Mouse (Mus musculus) CH12.LX (cell line): Measurements from ENCODE around the gene Muc3. TPM values are rescaled to one million over a fixed set of nuclear protein-coding genes. Genes with fewer than 3 reads are reported as not detected.

ENCODE experiments used
- DNase-seq: peaks from one replicate; pipeline ENCODE4 v3.0.0-alpha.2; 2013; ENCODE audit errors: extremely low read depth
- H3K27ac ChIP-seq: 2 replicates; pipeline ENCODE4 v1.5.1; 2012; ENCODE audit warnings: low read depth, mild to moderate bottlenecking, control low read depth, moderate library complexity; ENCODE audit not compliant: insufficient read depth
- H3K27me3 ChIP-seq: replicated peaks from 2 replicates; pipeline ENCODE3; 2012; ENCODE audit warnings: inconsistent platforms
- H3K36me3 ChIP-seq, 2 experiments: replicated peaks in 1 of 2; 2 replicates each; pipeline versions ENCODE3 to v1.6.1; 2012; ENCODE audit warnings: inconsistent platforms in 1 of 2, low read length in 1 of 2, mild to moderate bottlenecking in 1 of 2, mixed read lengths in 1 of 2, moderate library complexity in 1 of 2; ENCODE audit not compliant: control insufficient read depth in 1 of 2, insufficient read depth in 1 of 2
- H3K4me1 ChIP-seq, 2 experiments: 2 replicates each; pipeline ENCODE4 v1.6.1; 2012; ENCODE audit warnings: inconsistent platforms in 1 of 2, moderate library complexity in 1 of 2; ENCODE audit not compliant: insufficient read depth in 2 of 2, control insufficient read depth in 1 of 2
- H3K4me2 ChIP-seq: 2 replicates; pipeline ENCODE4 v1.6.1; 2012; ENCODE audit warnings: low read depth, mild to moderate bottlenecking, control low read depth; ENCODE audit not compliant: poor library complexity, insufficient read depth, severe bottlenecking
- H3K4me3 ChIP-seq, 3 experiments: fragments of 150-350 bp in 1 of 3; sonication (generic) in 1 of 3; replicated peaks in 1 of 3; 2 replicates each; pipeline versions ENCODE3 to v1.5.1; 2011 to 2012; ENCODE audit warnings: low read depth in 2 of 3, low read length in 2 of 3, mild to moderate bottlenecking in 2 of 3, moderate library complexity in 2 of 3, control low read depth in 1 of 3, improper control_type of control experiment in 1 of 3, inconsistent platforms in 1 of 3, mixed read lengths in 1 of 3; ENCODE audit not compliant: poor library complexity in 1 of 3
- H3K79me2 ChIP-seq: replicated peaks from 2 replicates; pipeline ENCODE4 v1.6.1; 2012; ENCODE audit warnings: mild to moderate bottlenecking, moderate library complexity; ENCODE audit not compliant: control insufficient read depth, poor library complexity, insufficient read depth, severe bottlenecking; ENCODE audit errors: extremely low read depth
- H3K9ac ChIP-seq: 2 replicates; pipeline ENCODE4 v1.6.1; 2012; ENCODE audit warnings: low read depth, mild to moderate bottlenecking, control low read depth, moderate library complexity; ENCODE audit not compliant: insufficient read depth
- H3K9me3 ChIP-seq: replicated peaks from 2 replicates; pipeline ENCODE3; 2012; ENCODE audit warnings: low read length, inconsistent platforms, mixed read lengths
- BHLHE40 ChIP-seq: IDR thresholded peaks from 2 replicates; pipeline ENCODE4 v1.6.1; 2011; ENCODE audit warnings: mild to moderate bottlenecking, low read depth, low read length, improper control_type of control experiment
- CHD1 ChIP-seq: IDR thresholded peaks from 2 replicates; pipeline ENCODE4 v1.6.1; 2012; ENCODE audit warnings: low read depth, low read length, improper control_type of control experiment, inconsistent platforms
- CHD2 ChIP-seq: IDR thresholded peaks from 2 replicates; pipeline ENCODE4 v1.6.1; 2011; ENCODE audit warnings: low read length, improper control_type of control experiment
- E2F4 ChIP-seq: IDR thresholded peaks from 2 replicates; pipeline ENCODE4 v1.6.1; 2011; ENCODE audit warnings: low read depth, low read length, improper control_type of control experiment; ENCODE audit not compliant: insufficient replicate concordance
- ELF1 ChIP-seq: IDR thresholded peaks from 2 replicates; pipeline ENCODE4 v1.6.1; 2014; ENCODE audit warnings: low read depth, mild to moderate bottlenecking, inconsistent platforms, low read length, improper control_type of control experiment
- GABPA ChIP-seq: IDR thresholded peaks from 2 replicates; pipeline ENCODE4 v1.6.1; 2012; ENCODE audit warnings: low read depth, low read length, improper control_type of control experiment, inconsistent platforms; ENCODE audit not compliant: insufficient replicate concordance
- JUN ChIP-seq: IDR thresholded peaks from 2 replicates; pipeline ENCODE4 v1.6.1; 2011; ENCODE audit warnings: low read depth, mild to moderate bottlenecking, low read length, improper control_type of control experiment, moderate library complexity; ENCODE audit not compliant: insufficient read depth
- JUND ChIP-seq: conservative IDR thresholded peaks from 2 replicates; pipeline ENCODE4 v1.6.1; 2011; ENCODE audit warnings: low read depth, low read length, improper control_type of control experiment
- KAT2A ChIP-seq: IDR thresholded peaks from 2 replicates; pipeline ENCODE4 v1.6.1; 2012; ENCODE audit warnings: low read length, improper control_type of control experiment, inconsistent platforms; ENCODE audit not compliant: insufficient replicate concordance
- MAX ChIP-seq: IDR thresholded peaks from 2 replicates; pipeline ENCODE4 v1.6.1; 2011; ENCODE audit warnings: low read length, improper control_type of control experiment
- MAZ ChIP-seq: IDR thresholded peaks from 2 replicates; pipeline ENCODE4 v1.6.1; 2012; ENCODE audit warnings: low read depth, mild to moderate bottlenecking, inconsistent platforms, low read length, improper control_type of control experiment, moderate library complexity
- MXI1 ChIP-seq: IDR thresholded peaks from 2 replicates; pipeline ENCODE4 v1.6.1; 2011; ENCODE audit warnings: mild to moderate bottlenecking, low read depth, low read length, improper control_type of control experiment
- NELFE ChIP-seq: IDR thresholded peaks from 2 replicates; pipeline ENCODE4 v1.6.1; 2011; ENCODE audit warnings: low read depth, low read length, improper control_type of control experiment
- NRF1 ChIP-seq: IDR thresholded peaks from 2 replicates; pipeline ENCODE4 v1.6.1; 2014; ENCODE audit warnings: low read depth, mild to moderate bottlenecking, inconsistent platforms, low read length, improper control_type of control experiment, moderate library complexity
- PAX5 ChIP-seq: IDR thresholded peaks from 2 replicates; pipeline ENCODE4 v1.6.1; 2012; ENCODE audit warnings: low read length, inconsistent platforms, mixed read lengths
- POLR2A ChIP-seq: IDR thresholded peaks from 2 replicates; pipeline ENCODE4 v1.6.1; 2011; ENCODE audit warnings: low read depth, mild to moderate bottlenecking, improper control_type of control experiment, low read length
- POLR2AphosphoS2 ChIP-seq: IDR thresholded peaks from 2 replicates; pipeline ENCODE4 v1.6.1; 2011; ENCODE audit warnings: low read depth, low read length, improper control_type of control experiment
- RAD21 ChIP-seq: IDR thresholded peaks from 2 replicates; pipeline ENCODE4 v1.6.1; 2011; ENCODE audit warnings: low read depth, mild to moderate bottlenecking, low read length, improper control_type of control experiment, moderate library complexity
- SIN3A ChIP-seq: IDR thresholded peaks from 2 replicates; pipeline ENCODE4 v1.6.1; 2012; ENCODE audit warnings: low read length, improper control_type of control experiment, inconsistent platforms
- SMC3 ChIP-seq: IDR thresholded peaks from 2 replicates; pipeline ENCODE4 v1.6.1; 2011; ENCODE audit warnings: low read depth, low read length, improper control_type of control experiment
- TCF12 ChIP-seq: IDR thresholded peaks from 2 replicates; pipeline ENCODE4 v1.6.1; 2014; ENCODE audit warnings: low read depth, mild to moderate bottlenecking, inconsistent platforms, low read length, improper control_type of control experiment
- UBTF ChIP-seq: IDR thresholded peaks from 2 replicates; pipeline ENCODE4 v1.6.1; 2012; ENCODE audit warnings: low read depth, mild to moderate bottlenecking, inconsistent platforms, low read length, improper control_type of control experiment, moderate library complexity
- USF1 ChIP-seq: IDR thresholded peaks from 2 replicates; pipeline ENCODE4 v1.6.1; 2014; ENCODE audit warnings: low read depth, mild to moderate bottlenecking, inconsistent platforms, low read length, improper control_type of control experiment
- ZC3H11A ChIP-seq: IDR thresholded peaks from 2 replicates; pipeline ENCODE4 v1.6.1; 2012; ENCODE audit warnings: low read depth, mild to moderate bottlenecking, inconsistent platforms, low read length, improper control_type of control experiment
- dilution Hi-C: fragments of 300-500 bp; cut with MboI; formaldehyde crosslinking; loops from 2 replicates; pipeline ENCODE4 v1.14.3; 2020; ENCODE audit warnings: low sequenced_read_pairs; ENCODE audit not compliant: extremely low pct_unique_long_range_greater_than_20kb, extremely low pct_ligation_motif_present
- in situ Hi-C: fragments of 300-500 bp; cut with MboI; formaldehyde crosslinking; loops from 3 replicates; pipeline ENCODE4 v1.14.3; 2019; ENCODE audit warnings: low sequenced_read_pairs, low pct_ligation_motif_present, low pct_unique_long_range_greater_than_20kb, mixed read lengths
- polyA plus RNA-seq: library from polyadenylated mRNA; unstranded; fragments of >175 nt; gene quantifications from 2 replicates; pipeline ENCODE4 v1.2.1, GENCODE M21; 2012; ENCODE audit warnings: low read depth; ENCODE audit not compliant: insufficient read length
- total RNA-seq, 2 experiments: library from RNA; depleted of rRNA; stranded (reverse); fragments of 300-350 nt in 1 of 2; fragments of >200 nt in 1 of 2; gene quantifications; 2 replicates each; pipeline ENCODE4 v1.2.3; 2012 to 2014

Muc3 gene
- total and polyA plus RNA-seq, 3 experiments: 0.13 TPM; not detected in 2

DNA sequence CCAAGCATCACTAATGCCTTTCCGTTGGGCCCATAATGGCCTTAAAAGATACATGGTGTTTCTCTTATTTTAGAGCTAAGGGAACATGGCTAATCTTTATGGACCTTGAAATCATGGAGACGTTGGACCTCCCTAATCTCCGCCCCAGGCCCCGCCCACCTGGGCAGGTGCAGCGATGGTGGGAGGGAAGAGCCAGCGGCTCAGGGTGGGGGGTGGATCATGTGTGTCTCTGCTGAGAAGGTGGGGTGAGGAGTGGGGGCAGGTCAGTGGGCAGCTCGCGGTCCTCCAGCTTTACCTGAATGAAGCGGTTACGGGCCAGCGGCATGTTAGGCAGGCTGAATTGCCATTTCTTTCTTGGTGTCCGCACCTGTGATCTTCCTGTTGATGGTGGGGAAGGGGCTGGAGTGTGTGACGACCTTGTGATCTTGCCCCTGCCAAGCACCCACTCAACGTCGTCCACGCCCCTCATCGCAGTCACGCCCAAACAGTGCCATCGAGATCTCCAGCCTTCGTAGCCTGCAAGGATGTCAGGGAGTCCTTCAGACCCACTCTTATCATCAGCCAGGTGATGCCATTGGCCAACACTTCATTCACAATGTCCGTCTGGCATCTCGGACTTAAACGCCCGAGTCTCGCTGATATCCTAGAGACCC lies 39.1 kb downstream of the Muc3 start:
- Histone ChIP-seq H3K9me3 (peaks cover 37% of the 10 kb centered on the region), H3K4me2 (no peak overlapping the region), H3K4me3 (no peak overlapping the region), H3K27ac (no peak overlapping the region), H3K9ac (no peak overlapping the region), H3K36me3 (peaks cover 35 to 64% of the 10 kb centered on the region in 2 experiments), H3K4me1 (peaks cover 3 to 16% of the 10 kb centered on the region in 2 experiments), H3K79me2 (no peaks in the 10 kb centered on the region), H3K27me3 (no peaks in the 10 kb centered on the region)
- in situ Hi-C loops: loop anchor here (10.0 kb wide), 3 partner anchors 45 to 185 kb away; partner anchors contain the start of gene Vgf
- no peak for DNase-seq
- dilution Hi-C loops: no loop called here
- TF ChIP-seq E2F4 (no peak), ZC3H11A (no peak), GABPA (no peak), CHD1 (no peak), UBTF (no peak), POLR2A (no peak), PAX5 (no peak), ELF1 (no peak), NELFE (no peak), MXI1 (no peak), SIN3A (no peak), BHLHE40 (no peak), RAD21 (no peak), MAX (no peak), MAZ (no peak)

DNA sequence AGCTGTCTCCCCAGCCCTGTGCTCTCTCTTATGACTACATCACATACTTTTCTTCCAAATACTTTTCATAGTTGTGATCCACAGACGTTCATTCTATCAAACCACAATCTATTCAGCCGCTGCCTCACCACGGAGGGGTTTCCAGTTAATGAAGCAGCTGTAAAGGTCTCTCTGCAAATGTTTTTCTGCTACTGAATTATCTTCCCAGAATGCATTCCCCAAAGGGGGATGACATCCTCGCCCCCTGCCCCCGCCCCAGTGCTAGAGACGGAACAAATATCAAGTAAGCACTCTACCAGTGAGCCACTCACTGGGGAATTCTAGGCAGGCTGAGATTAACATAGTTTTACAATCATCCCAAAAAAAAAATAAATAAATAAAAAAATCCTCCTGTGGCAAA lies 41.0 kb downstream of the Muc3 start:
- H3K9me3 ChIP-seq: peaks cover 24% of the 10 kb centered on the region
- no peak for DNase-seq
- H3K27ac ChIP-seq: no peak overlapping the region
- no peak overlapping the region for H3K4me2 ChIP-seq
- TF ChIP-seq UBTF: no peak
- no peak for TF ChIP-seq GABPA
- no peak for TF ChIP-seq SMC3
- TF ChIP-seq TCF12: no peak
- no peak for TF ChIP-seq POLR2AphosphoS2
- TF ChIP-seq JUND: no peak
- no peak for TF ChIP-seq USF1
- TF ChIP-seq KAT2A: no peak
- no peak for TF ChIP-seq MAZ
- no peak for TF ChIP-seq POLR2A
- TF ChIP-seq BHLHE40: no peak
- no peak for TF ChIP-seq JUN
- TF ChIP-seq CHD2: no peak
- no peak for TF ChIP-seq NRF1
- TF ChIP-seq, all 38 proteins: peak for 0
- peaks cover 0 to 9% of the 10 kb centered on the region in 2 experiments; a peak in 2 of 4 replicates for H3K4me1 ChIP-seq
- no peak overlapping the region for H3K4me3 ChIP-seq
- H3K36me3 ChIP-seq: peaks cover 15 to 52% of the 10 kb centered on the region in 2 experiments
- H3K79me2 ChIP-seq: no peaks in the 10 kb centered on the region
- no peak overlapping the region for H3K9ac ChIP-seq
- no peaks in the 10 kb centered on the region for H3K27me3 ChIP-seq
- dilution Hi-C loops: no loop called here
- in situ Hi-C loops: no loop called here
